Mouse (Mus musculus): ENCODE measurements at regions not wholly inside any gene's neighbourhood (a gene's known extent, or its start where the extent isn't known, plus 50 kb on each side); places are given as distances from the start of the nearest gene placed in this dataset.
A peak's percentile ranks its signal among the peaks of the same experiment; 100 is the strongest.

DNA sequence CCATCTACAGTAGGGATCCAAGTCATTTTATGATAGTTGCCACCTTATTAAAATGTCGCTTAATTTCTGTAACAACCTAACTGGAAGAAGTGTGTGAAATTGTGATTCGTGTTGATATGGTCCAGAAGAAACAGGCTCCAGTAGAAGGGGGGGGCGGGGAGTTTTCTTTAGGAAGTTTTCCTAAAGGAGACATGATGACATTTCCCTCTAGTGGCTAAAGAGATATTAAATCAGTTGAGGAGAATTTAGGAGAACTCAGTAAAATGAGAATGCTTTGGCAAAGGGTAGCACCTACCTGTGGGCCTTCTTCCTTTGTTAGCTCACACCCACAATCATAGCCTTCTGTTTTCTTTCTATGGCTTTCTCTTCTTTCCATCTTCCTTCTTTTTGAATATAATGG, 107.7 kb downstream of the Tnfsf18 start:
- no peak overlapping the region for H3K4me3 ChIP-seq
- no peak for DNase-seq (ENCODE audit: extremely low spot score in 1 of 2, low spot score in 2 of 2)

DNA sequence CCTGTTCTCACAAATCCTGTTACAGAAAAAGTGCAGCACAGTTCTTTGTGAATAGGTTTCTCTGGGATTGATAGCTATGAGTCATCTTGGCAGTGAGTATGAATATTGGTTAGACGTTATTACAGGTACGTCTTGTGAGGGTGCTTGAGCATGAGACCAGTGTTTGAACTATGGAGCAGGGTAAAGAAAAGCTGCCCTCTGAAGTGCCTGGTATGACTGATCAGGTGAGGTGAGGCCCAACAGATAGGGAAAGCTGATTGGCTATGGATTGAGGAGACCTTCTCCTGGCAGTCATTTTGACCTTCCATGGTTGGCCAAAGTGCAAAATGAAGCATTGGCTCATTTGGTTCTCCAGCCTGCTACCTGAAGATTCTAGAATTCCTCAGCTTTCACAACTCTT, 106.7 kb downstream of the Tnfsf18 start:
- H3K4me3 ChIP-seq, result no peak overlapping the region
- intact Hi-C loops (cut with DNase I), result no loop called here
- no peak for DNase-seq (ENCODE audit: extremely low spot score in 1 of 2, low spot score in 2 of 2)
- H3K27ac ChIP-seq, result no peak overlapping the region
- no peak for TF ChIP-seq CTCF (IDR thresholded peaks at IDR 0.05)

More for the DNA sequence above, 107.7 kb downstream of the Tnfsf18 start:
- no peak overlapping the region for H3K27ac ChIP-seq
- TF ChIP-seq CTCF (IDR thresholded peaks at IDR 0.05), result peak; percentile 34
- intact Hi-C loops (cut with DNase I), result loop anchor here (2.0 kb wide), 1 partner anchor 201 kb away; no protein-coding TSS in a partner anchor

GRCm38 (mm10) chr1:161598167-161598566, 103.7 kb downstream of the Tnfsf18 start:
- H3K4me3 ChIP-seq, result no peak overlapping the region
- no peak overlapping the region for H3K27ac ChIP-seq
- no peak for TF ChIP-seq CTCF (IDR thresholded peaks at IDR 0.05)
- no peak for DNase-seq (ENCODE audit: extremely low spot score in 1 of 2, low spot score in 2 of 2)
- intact Hi-C loops (cut with DNase I), result no loop called here

GRCm38 (mm10) chr1:161576530-161576929, 82.1 kb downstream of the Tnfsf18 start:
- intact Hi-C loops (cut with DNase I), result no loop called here
- no peak for DNase-seq (ENCODE audit: extremely low spot score in 1 of 2, low spot score in 2 of 2)
- TF ChIP-seq CTCF (IDR thresholded peaks at IDR 0.05), result no peak
- H3K27ac ChIP-seq, result no peak overlapping the region
- H3K4me3 ChIP-seq, result no peak overlapping the region

DNA sequence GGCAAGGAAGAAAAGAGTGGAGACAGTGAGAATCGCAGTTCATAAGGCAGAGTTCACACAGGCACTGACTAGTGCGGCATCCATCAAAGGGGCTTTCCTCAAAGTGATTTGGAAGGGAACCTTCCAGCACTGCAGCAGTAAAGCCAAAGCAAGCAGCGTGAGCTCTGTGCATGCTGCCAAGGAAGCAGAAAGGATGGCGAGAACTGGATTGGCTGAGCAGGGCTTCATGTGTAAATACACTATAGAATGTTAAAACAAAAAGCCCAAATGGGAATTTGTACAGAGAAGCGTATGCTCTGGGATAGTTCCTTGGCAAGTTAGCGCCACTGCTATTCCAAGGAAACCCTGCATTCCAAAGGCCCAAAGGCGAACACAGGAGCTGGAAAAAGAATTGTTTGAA, 81.5 kb downstream of the Tnfsf18 start:
- intact Hi-C loops (cut with DNase I), result no loop called here
- H3K27ac ChIP-seq, result no peak overlapping the region
- no peak for DNase-seq (ENCODE audit: extremely low spot score in 1 of 2, low spot score in 2 of 2)

GRCm38 (mm10) chr1:161575171-161575570, 80.7 kb downstream of the Tnfsf18 start:
- no peak for DNase-seq (ENCODE audit: extremely low spot score in 1 of 2, low spot score in 2 of 2)
- intact Hi-C loops (cut with DNase I), result no loop called here
- H3K27ac ChIP-seq, result no peak overlapping the region
- no peak for TF ChIP-seq CTCF (IDR thresholded peaks at IDR 0.05)
- H3K4me3 ChIP-seq, result no peak overlapping the region

More for the DNA sequence above, 81.5 kb downstream of the Tnfsf18 start:
- no peak for TF ChIP-seq CTCF (IDR thresholded peaks at IDR 0.05)
- H3K4me3 ChIP-seq, result no peak overlapping the region

- no peak for DNase-seq (ENCODE audit: extremely low spot score in 1 of 2, low spot score in 2 of 2)
- Histone ChIP-seq H3K4me3 (no peak overlapping the region), H3K27ac (no peak overlapping the region)
- TF ChIP-seq CTCF (IDR thresholded peaks at IDR 0.05), result no peak
- intact Hi-C loops (cut with DNase I), result no loop called here
Observed at GRCm38 (mm10) chr1:161570762-161571161, 76.3 kb downstream of the Tnfsf18 start.

DNA sequence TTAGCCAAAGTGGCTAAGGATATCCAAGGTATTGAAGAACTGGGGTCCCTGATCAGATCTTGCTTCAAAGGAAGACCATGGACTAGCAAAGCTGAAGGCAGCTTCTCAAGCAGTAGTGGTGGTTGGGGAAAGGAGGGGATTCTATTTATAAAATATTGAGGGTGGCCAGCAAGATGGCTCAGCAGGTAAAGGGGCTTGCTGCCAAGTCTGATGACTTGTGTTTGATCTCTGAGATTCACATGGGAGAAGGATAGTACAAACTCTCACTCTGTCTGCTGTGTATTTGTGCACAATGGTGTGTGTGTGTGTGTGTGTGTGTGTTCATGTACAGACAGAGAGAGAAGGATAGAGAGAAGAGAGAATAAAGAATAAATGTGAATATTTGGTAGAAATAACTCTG, 73.4 kb downstream of the Tnfsf18 start:
- intact Hi-C loops (cut with DNase I), result no loop called here
- Histone ChIP-seq H3K4me3 (no peak overlapping the region), H3K27ac (no peak overlapping the region)
- DNase-seq (ENCODE audit: extremely low spot score in 1 of 2, low spot score in 2 of 2), result no peak
- no peak for TF ChIP-seq CTCF (IDR thresholded peaks at IDR 0.05)

GRCm38 (mm10) chr1:161560368-161560767, 65.9 kb downstream of the Tnfsf18 start:
- no peak for TF ChIP-seq CTCF (IDR thresholded peaks at IDR 0.05)
- Histone ChIP-seq H3K4me3 (no peak overlapping the region), H3K27ac (no peak overlapping the region)
- DNase-seq (ENCODE audit: extremely low spot score in 1 of 2, low spot score in 2 of 2), result no peak
- intact Hi-C loops (cut with DNase I), result no loop called here

Measured in left cerebral cortex, adult 2 months (tissue).